Mouse (Mus musculus) MEL (cell line): ENCODE results near the gene Gimap9. TPM values are rescaled to one million over a fixed set of nuclear protein-coding genes. Genes with fewer than 3 reads are reported as not detected.

Experiments used
- DNase-seq: peaks from one replicate; pipeline ENCODE4 v3.0.0; 2011; ENCODE audit warnings: low read depth, low spot score
- H3K27ac ChIP-seq: 2 replicates; pipeline ENCODE4 v1.5.1; 2012; ENCODE audit warnings: low read depth, mild to moderate bottlenecking, control low read depth, low read length, moderate library complexity; ENCODE audit not compliant: control insufficient read depth
- H3K27me3 ChIP-seq, 2 experiments: fragments of 150-350 bp in 1 of 2; sonication (generic) in 1 of 2; 2 replicates each; pipeline ENCODE4 v1.6.1; 2012; ENCODE audit warnings: low read length in 2 of 2, mild to moderate bottlenecking in 2 of 2, improper control_type of control experiment in 1 of 2, moderate library complexity in 1 of 2; ENCODE audit not compliant: insufficient read depth in 2 of 2, control insufficient read depth in 1 of 2
- H3K36me3 ChIP-seq, 2 experiments: 2 replicates each; pipeline ENCODE4 v1.6.1; 2012 to 2014; ENCODE audit warnings: low read length in 2 of 2, improper control_type of control experiment in 1 of 2, inconsistent platforms in 1 of 2, mild to moderate bottlenecking in 1 of 2; ENCODE audit not compliant: insufficient read depth in 2 of 2, control insufficient read depth in 1 of 2
- H3K4me1 ChIP-seq, 2 experiments: fragments of 150-350 bp in 1 of 2; sonication (generic) in 1 of 2; 2 replicates each; pipeline ENCODE4 v1.6.1; 2012; ENCODE audit warnings: low read length in 2 of 2, improper control_type of control experiment in 1 of 2, mild to moderate bottlenecking in 1 of 2; ENCODE audit not compliant: insufficient read depth in 2 of 2, control insufficient read depth in 1 of 2
- H3K4me3 ChIP-seq, 2 experiments: fragments of 150-350 bp in 1 of 2; sonication (generic) in 1 of 2; 2 replicates each; pipeline ENCODE4 v1.5.1; 2012; ENCODE audit warnings: low read depth in 2 of 2, low read length in 2 of 2, mild to moderate bottlenecking in 2 of 2, moderate library complexity in 2 of 2, control low read depth in 1 of 2, improper control_type of control experiment in 1 of 2; ENCODE audit not compliant: control insufficient read depth in 1 of 2, insufficient read depth in 1 of 2
- H3K79me2 ChIP-seq: 2 replicates; pipeline ENCODE4 v1.6.1; 2012; ENCODE audit warnings: mild to moderate bottlenecking, low read length, moderate library complexity; ENCODE audit not compliant: control insufficient read depth, poor library complexity, insufficient read depth
- H3K9ac ChIP-seq: 2 replicates; pipeline ENCODE4 v1.6.1; 2012; ENCODE audit warnings: low read depth, mild to moderate bottlenecking, control low read depth, low read length, moderate library complexity; ENCODE audit not compliant: control insufficient read depth, poor library complexity, severe bottlenecking
- H3K9me3 ChIP-seq: fragments of 150-350 bp; sonication (generic); replicated peaks from 2 replicates; pipeline ENCODE4 v1.6.1; 2012; ENCODE audit warnings: mild to moderate bottlenecking, low read length, improper control_type of control experiment, moderate library complexity; ENCODE audit not compliant: insufficient read depth
- BHLHE40 ChIP-seq: IDR thresholded peaks from 2 replicates; pipeline ENCODE4 v1.6.1; 2012; ENCODE audit warnings: low read depth, mild to moderate bottlenecking, inconsistent platforms, low read length, improper control_type of control experiment, borderline replicate concordance
- CHD2 ChIP-seq: IDR thresholded peaks from 2 replicates; pipeline ENCODE4 v1.6.1; 2011; ENCODE audit warnings: low read length, improper control_type of control experiment
- CTCF ChIP-seq, 3 experiments: IDR thresholded peaks in 2 of 3; conservative IDR thresholded peaks in 1 of 3; 2 replicates each; pipeline ENCODE4 v1.5.1; 2011 to 2012; ENCODE audit warnings: low read length in 3 of 3, low read depth in 2 of 3, mild to moderate bottlenecking in 2 of 3, improper control_type of control experiment in 1 of 3, inconsistent platforms in 1 of 3, mixed read lengths in 1 of 3, moderate library complexity in 1 of 3; ENCODE audit not compliant: control insufficient read depth in 1 of 3, insufficient read depth in 1 of 3, poor library complexity in 1 of 3, severe bottlenecking in 1 of 3
- E2F4 ChIP-seq: IDR thresholded peaks from 2 replicates; pipeline ENCODE4 v1.6.1; 2011; ENCODE audit warnings: low read depth, low read length, improper control_type of control experiment, borderline replicate concordance
- ELF1 ChIP-seq: IDR thresholded peaks from 2 replicates; pipeline ENCODE4 v1.6.1; 2014; ENCODE audit warnings: low read depth, mild to moderate bottlenecking, inconsistent platforms, low read length, improper control_type of control experiment, moderate library complexity
- ETS1 ChIP-seq: IDR thresholded peaks from 2 replicates; pipeline ENCODE4 v1.6.1; 2012; ENCODE audit warnings: low read depth, mild to moderate bottlenecking, inconsistent platforms, low read length, improper control_type of control experiment, moderate library complexity
- GATA1 ChIP-seq: IDR thresholded peaks from 2 replicates; pipeline ENCODE4 v1.6.1; 2011; ENCODE audit warnings: low read depth, low read length, improper control_type of control experiment
- HCFC1 ChIP-seq: IDR thresholded peaks from 2 replicates; pipeline ENCODE4 v1.6.1; 2012; ENCODE audit warnings: low read depth, mild to moderate bottlenecking, inconsistent platforms, low read length, improper control_type of control experiment, moderate library complexity
- MAX ChIP-seq: IDR thresholded peaks from 2 replicates; pipeline ENCODE4 v1.6.1; 2011; ENCODE audit warnings: low read length, improper control_type of control experiment
- MAZ ChIP-seq: IDR thresholded peaks from 2 replicates; pipeline ENCODE4 v1.6.1; 2012; ENCODE audit warnings: low read depth, mild to moderate bottlenecking, inconsistent platforms, low read length, improper control_type of control experiment
- MEF2A ChIP-seq: IDR thresholded peaks from 2 replicates; pipeline ENCODE4 v1.6.1; 2014; ENCODE audit warnings: low read depth, mild to moderate bottlenecking, inconsistent platforms, low read length, improper control_type of control experiment; ENCODE audit not compliant: poor library complexity, insufficient replicate concordance, severe bottlenecking; ENCODE audit errors: extremely low read depth
- MXI1 ChIP-seq: IDR thresholded peaks from 2 replicates; pipeline ENCODE4 v1.6.1; 2011; ENCODE audit warnings: mild to moderate bottlenecking, low read depth, low read length, improper control_type of control experiment
- NELFE ChIP-seq: IDR thresholded peaks from 2 replicates; pipeline ENCODE4 v1.6.1; 2011; ENCODE audit warnings: low read depth, low read length, improper control_type of control experiment
- POLR2A ChIP-seq, 2 experiments: IDR thresholded peaks; 2 replicates each; pipeline ENCODE4 v1.6.1; 2011 to 2012; ENCODE audit warnings: low read length in 2 of 2, mild to moderate bottlenecking in 2 of 2, control low read depth in 1 of 2, improper control_type of control experiment in 1 of 2, low read depth in 1 of 2, moderate library complexity in 1 of 2; ENCODE audit not compliant: control insufficient read depth in 1 of 2, insufficient read depth in 1 of 2, poor library complexity in 1 of 2
- POLR2AphosphoS2 ChIP-seq: IDR thresholded peaks from 2 replicates; pipeline ENCODE4 v1.6.1; 2011; ENCODE audit warnings: low read length, improper control_type of control experiment
- RCOR1 ChIP-seq: IDR thresholded peaks from 2 replicates; pipeline ENCODE4 v1.6.1; 2012; ENCODE audit warnings: low read depth, mild to moderate bottlenecking, inconsistent platforms, low read length, improper control_type of control experiment
- SIN3A ChIP-seq: IDR thresholded peaks from 2 replicates; pipeline ENCODE4 v1.6.1; 2012; ENCODE audit warnings: low read length, improper control_type of control experiment, inconsistent platforms
- SMC3 ChIP-seq: IDR thresholded peaks from 2 replicates; pipeline ENCODE4 v1.6.1; 2011; ENCODE audit warnings: low read depth, low read length, improper control_type of control experiment
- TBP ChIP-seq: IDR thresholded peaks from 2 replicates; pipeline ENCODE4 v1.8.0; 2011; ENCODE audit warnings: low read depth, low read length, improper control_type of control experiment
- USF1 ChIP-seq: IDR thresholded peaks from 2 replicates; pipeline ENCODE4 v1.6.1; 2014; ENCODE audit warnings: low read depth, mild to moderate bottlenecking, inconsistent platforms, low read length, improper control_type of control experiment, moderate library complexity
- USF2 ChIP-seq, 2 experiments: IDR thresholded peaks; 2 replicates each; pipeline ENCODE4 v1.6.1; 2011 to 2012; ENCODE audit warnings: improper control_type of control experiment in 2 of 2, low read length in 2 of 2, borderline replicate concordance in 1 of 2, inconsistent platforms in 1 of 2, low read depth in 1 of 2, mild to moderate bottlenecking in 1 of 2; ENCODE audit not compliant: insufficient read depth in 1 of 2
- ZC3H11A ChIP-seq: IDR thresholded peaks from 2 replicates; pipeline ENCODE4 v1.6.1; 2012; ENCODE audit warnings: low read depth, mild to moderate bottlenecking, inconsistent platforms, low read length, improper control_type of control experiment
- ZKSCAN1 ChIP-seq: IDR thresholded peaks from 2 replicates; pipeline ENCODE4 v1.6.1; 2012; ENCODE audit warnings: low read depth, mild to moderate bottlenecking, inconsistent platforms, low read length, improper control_type of control experiment, moderate library complexity
- ZMIZ1 ChIP-seq: IDR thresholded peaks from 2 replicates; pipeline ENCODE4 v1.6.1; 2012; ENCODE audit warnings: low read depth, mild to moderate bottlenecking, inconsistent platforms, low read length, improper control_type of control experiment, moderate library complexity
- ZNF384 ChIP-seq: IDR thresholded peaks from 2 replicates; pipeline ENCODE4 v1.6.1; 2012; ENCODE audit warnings: low read depth, mild to moderate bottlenecking, inconsistent platforms, low read length, improper control_type of control experiment
- polyA plus RNA-seq, 2 experiments: library from polyadenylated mRNA; stranded (reverse) in 1 of 2; unstranded in 1 of 2; fragments of >175 nt in 1 of 2; fragments of >200 nt in 1 of 2; gene quantifications; 2 replicates each; pipeline versions ENCODE4 v1.2.1 to v1.2.4; 2012; ENCODE audit warnings: low replicate concordance in 2 of 2, low read depth in 1 of 2; ENCODE audit not compliant: insufficient read length in 2 of 2, insufficient read depth in 1 of 2, missing spikeins in 1 of 2
- total RNA-seq: library from RNA; depleted of rRNA; stranded (reverse); fragments of 300-350 nt; gene quantifications from 2 replicates; pipeline ENCODE4 v1.2.3, GENCODE M21; 2012

Gene Gimap9
- total and polyA plus RNA-seq, 3 experiments: 4.8 to 6.2 TPM; not detected in 1

DNA sequence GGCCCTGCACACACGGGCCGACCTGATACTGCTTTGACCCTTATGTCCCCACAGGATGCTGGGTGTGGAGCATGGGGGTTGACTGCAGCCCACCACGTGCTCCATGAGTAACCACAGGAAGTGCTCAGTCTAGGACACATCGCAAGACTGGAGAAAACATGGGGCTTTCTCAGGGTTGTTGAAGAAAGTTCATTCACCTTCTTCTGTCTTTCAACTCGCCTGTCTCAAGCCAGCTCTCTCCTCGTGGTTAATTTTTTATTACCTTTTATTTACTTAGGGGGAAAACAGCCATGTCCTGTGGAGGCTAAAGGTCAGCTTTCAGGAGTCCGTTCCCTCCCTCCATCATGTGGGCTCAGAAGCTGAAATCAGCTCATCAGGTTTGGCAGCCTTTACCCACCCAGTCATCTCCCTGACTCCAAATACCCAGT lies 9.8 kb upstream of the Gimap9 start:
- DNase-seq: no peak
- no peaks in the 10 kb centered on the region for H3K4me1 ChIP-seq
- no peak overlapping the region for H3K9ac ChIP-seq
- no peaks in the 10 kb centered on the region for H3K27me3 ChIP-seq
- H3K4me3 ChIP-seq: no peak overlapping the region
- no peak overlapping the region for H3K27ac ChIP-seq
- H3K9me3 ChIP-seq: no peaks in the 10 kb centered on the region
- H3K36me3 ChIP-seq: no peaks in the 10 kb centered on the region
- H3K79me2 ChIP-seq: no peaks in the 10 kb centered on the region
- no peak for TF ChIP-seq ETS1
- TF ChIP-seq CTCF (IDR thresholded peaks at IDR 0.05 in 2 of 3, conservative IDR thresholded peaks at IDR 0.05 in 1 of 3; ENCODE audit: control insufficient read depth in 1 of 3, insufficient read depth in 1 of 3, low read depth in 2 of 3, low read length in 3 of 3, poor library complexity in 1 of 3, severe bottlenecking in 1 of 3): no peak
- TF ChIP-seq E2F4: no peak
- TF ChIP-seq ZMIZ1: no peak
- no peak for TF ChIP-seq SMC3
- TF ChIP-seq ZNF384: no peak
- TF ChIP-seq ZC3H11A: no peak
- TF ChIP-seq MXI1: no peak
- TF ChIP-seq RCOR1: no peak
- no peak for TF ChIP-seq MEF2A
- TF ChIP-seq CHD2: no peak
- no peak for TF ChIP-seq TBP

DNA sequence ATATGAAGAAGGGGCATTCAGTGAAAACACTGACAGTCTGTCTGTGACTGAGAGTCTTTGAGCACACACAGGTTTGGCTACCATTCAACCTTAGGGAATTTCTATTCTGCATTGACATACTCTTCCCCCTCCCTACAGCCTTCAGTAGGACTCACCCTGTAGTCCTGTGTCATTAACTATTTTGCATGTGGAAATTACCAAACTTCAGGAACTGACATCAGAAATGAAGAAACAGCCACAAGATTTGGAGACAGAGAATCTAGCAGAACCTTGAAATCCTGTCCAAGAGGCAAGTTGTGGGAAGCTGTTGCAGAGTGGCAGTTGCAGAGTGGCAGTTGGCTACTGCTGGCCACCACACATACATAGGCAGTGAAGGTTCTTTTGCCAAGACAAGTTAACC lies 7.9 kb upstream of the Gimap9 start:
- no peak overlapping the region for H3K4me3 ChIP-seq
- no peak overlapping the region for H3K9ac ChIP-seq
- no peaks in the 10 kb centered on the region for H3K9me3 ChIP-seq
- TF ChIP-seq USF2 (IDR thresholded peaks at IDR 0.05; ENCODE audit: borderline replicate concordance in 1 of 2, insufficient read depth in 1 of 2, low read depth in 1 of 2, low read length in 2 of 2) (no peak), ETS1 (no peak), E2F4 (no peak), NELFE (no peak), SIN3A (no peak), ZKSCAN1 (no peak), ELF1 (no peak), GATA1 (no peak), HCFC1 (no peak), POLR2A (IDR thresholded peaks at IDR 0.05; ENCODE audit: control insufficient read depth in 1 of 2, insufficient read depth in 1 of 2, low read depth in 1 of 2, low read length in 2 of 2, poor library complexity in 1 of 2) (no peak), BHLHE40 (no peak), POLR2AphosphoS2 (no peak), ZNF384 (no peak), MAZ (no peak), USF1 (no peak), MAX (no peak)
- H3K27me3 ChIP-seq: no peaks in the 10 kb centered on the region
- no peak overlapping the region for H3K27ac ChIP-seq
- DNase-seq: no peak
- H3K36me3 ChIP-seq: no peaks in the 10 kb centered on the region
- no peaks in the 10 kb centered on the region for H3K4me1 ChIP-seq
- no peaks in the 10 kb centered on the region for H3K79me2 ChIP-seq
